Mouse (Mus musculus) liver, adult 2 months (tissue): ENCODE results near the gene Gdf5.

ENCODE experiments used
- CTCF ChIP-seq: fragments of 200-500 bp; IDR thresholded peaks from 2 replicates; pipeline ENCODE4 v1.5.1; 2011; ENCODE audit warnings: low read depth, low read length, control low read depth
- POLR2A ChIP-seq: fragments of 200-500 bp; IDR thresholded peaks from 2 replicates; pipeline ENCODE4 v1.6.1; 2011; ENCODE audit warnings: low read length, control low read depth; ENCODE audit not compliant: insufficient read depth; ENCODE audit errors: extremely low read depth

DNA sequence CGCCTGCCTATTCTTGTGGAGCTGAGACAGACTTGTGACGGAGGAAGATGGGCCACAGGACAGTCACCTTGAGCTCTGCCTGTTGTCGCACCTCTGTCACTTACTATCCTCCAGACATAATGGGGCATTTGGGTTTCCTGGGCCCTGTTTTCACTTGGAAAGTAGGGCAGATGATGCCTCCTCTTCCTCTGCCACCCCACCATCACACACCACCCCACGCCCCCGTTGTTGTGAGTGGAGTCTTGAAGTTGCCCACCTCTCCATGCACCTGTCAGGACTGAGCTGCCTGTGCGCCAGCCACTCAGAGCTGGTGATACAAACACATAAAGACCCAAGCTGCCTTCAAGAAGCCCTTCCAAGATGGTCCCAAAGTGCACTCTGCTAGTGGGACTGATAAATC is 42.0 kb upstream of the Gdf5 start:
- TF ChIP-seq POLR2A: no peak
- no peak for TF ChIP-seq CTCF
